Mouse (Mus musculus): ENCODE results near the gene Mettl23. TPM values are rescaled to one million over a fixed set of nuclear protein-coding genes. Genes with fewer than 3 reads are reported as not detected.
A peak's percentile ranks its signal among the peaks of the same experiment; 100 is the strongest.

Mettl23 gene
- total and polyA plus RNA-seq, 2 experiments from 2014 or later = 32.2 to 47.4 TPM

GRCm38 (mm10) chr11:116810983-116811901 lies 31.8 kb upstream of the Mettl23 start:
- Histone ChIP-seq H3K36me3 (ENCODE audit: insufficient read depth, low read length) (no peaks in the 10 kb centered on the region), H3K27me3 (ENCODE audit: insufficient read depth, low read length) (no peaks in the 10 kb centered on the region), H3K4me2 (ENCODE audit: low read depth, low read length, poor library complexity, severe bottlenecking) (peak overlapping the region; percentile 50), H3K9ac (replicated peaks; ENCODE audit: low read length, poor library complexity, severe bottlenecking) (peak overlapping the region; percentile 54), H3K27ac (ENCODE audit: low read depth, low read length) (peak overlapping the region; percentile 96), H3K4me1 (ENCODE audit: insufficient read depth, low read length) (peaks cover 22% of the 10 kb centered on the region), H3K9me3 (ENCODE audit: low read length) (no peaks in the 10 kb centered on the region), H3K4me3 (ENCODE audit: low read depth, low read length) (peak overlapping the region; percentile 20; the same call in 1 of the 2 replicates)
- DNase-seq (ENCODE audit: low spot score) = peak; percentile 96
- TF ChIP-seq CTCF (IDR thresholded peaks at IDR 0.05) = peak; percentile 53
- peak; percentile 93 for ATAC-seq (ENCODE audit: low FRiP score)
- 4% methylated on average over 26 of the region's 32 CpGs for WGBS

- peak; percentile 79 for DNase-seq (ENCODE audit: low spot score)
- Histone ChIP-seq H3K4me2 (ENCODE audit: low read depth, low read length, poor library complexity, severe bottlenecking) (no peak overlapping the region), H3K9ac (replicated peaks; ENCODE audit: low read length, poor library complexity, severe bottlenecking) (0 out of 2 replicates have a peak overlapping the region, but pooled peaks have one; percentile 24)
Measured at GRCm38 (mm10) chr11:116812793-116813529, 30.1 kb upstream of the Mettl23 start.

DNA sequence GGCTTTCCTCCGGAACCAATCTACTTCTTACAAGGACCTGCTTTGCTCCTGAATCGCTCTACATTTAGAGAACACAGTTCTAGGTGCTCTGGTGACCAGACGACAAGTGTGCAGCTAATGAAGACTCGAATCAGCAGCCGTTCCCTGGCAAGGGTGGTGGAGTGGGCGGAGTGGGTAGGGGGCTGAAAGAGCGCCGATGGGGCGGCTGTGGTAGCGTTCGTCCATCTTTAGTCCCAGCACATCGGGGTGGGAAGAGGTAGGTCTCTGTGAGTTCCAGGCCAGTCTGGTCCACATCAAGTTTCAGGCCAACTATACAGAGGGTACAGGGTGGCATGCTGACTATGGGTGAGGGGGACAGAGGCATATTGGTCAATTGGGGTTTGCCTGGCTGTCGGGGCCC lies 29.5 kb upstream of the Mettl23 start:
- Histone ChIP-seq H3K4me3 (ENCODE audit: low read depth, low read length) (no peak overlapping the region), H3K4me2 (ENCODE audit: low read depth, low read length, poor library complexity, severe bottlenecking) (no peak overlapping the region), H3K36me3 (ENCODE audit: insufficient read depth, low read length) (no peaks in the 10 kb centered on the region), H3K4me1 (ENCODE audit: insufficient read depth, low read length) (peaks cover 22% of the 10 kb centered on the region), H3K27ac (ENCODE audit: low read depth, low read length) (peak overlapping the region; percentile 77; the same call in 1 of the 2 replicates), H3K9me3 (ENCODE audit: low read length) (no peaks in the 10 kb centered on the region), H3K9ac (replicated peaks; ENCODE audit: low read length, poor library complexity, severe bottlenecking) (no peak overlapping the region), H3K27me3 (ENCODE audit: insufficient read depth, low read length) (no peaks in the 10 kb centered on the region)
- WGBS = 57% methylated on average over 13 of the region's 13 CpGs
- no peak for TF ChIP-seq CTCF (IDR thresholded peaks at IDR 0.05)
- DNase-seq (ENCODE audit: low spot score) = no peak
- ATAC-seq (ENCODE audit: low FRiP score) = no peak

More at GRCm38 (mm10) chr11:116812793-116813529, 30.1 kb upstream of the Mettl23 start:
- Histone ChIP-seq H3K4me3 (ENCODE audit: low read depth, low read length) (no peak overlapping the region), H3K27me3 (ENCODE audit: insufficient read depth, low read length) (no peaks in the 10 kb centered on the region), H3K9me3 (ENCODE audit: low read length) (no peaks in the 10 kb centered on the region), H3K27ac (ENCODE audit: low read depth, low read length) (peak overlapping the region; percentile 77), H3K4me1 (ENCODE audit: insufficient read depth, low read length) (peaks cover 22% of the 10 kb centered on the region), H3K36me3 (ENCODE audit: insufficient read depth, low read length) (no peaks in the 10 kb centered on the region)
- ATAC-seq (ENCODE audit: low FRiP score) = no peak
- TF ChIP-seq CTCF (IDR thresholded peaks at IDR 0.05) = peak; percentile 36; the same call in 1 of the 2 replicates
- 32% methylated on average over 21 of the region's 21 CpGs for WGBS

- TF ChIP-seq CTCF (IDR thresholded peaks at IDR 0.05) = peak; percentile 14
- no peaks in the 10 kb centered on the region for H3K9me3 ChIP-seq (ENCODE audit: low read length)
- H3K9ac ChIP-seq (replicated peaks; ENCODE audit: low read length, poor library complexity, severe bottlenecking) = no peak overlapping the region
- no peak overlapping the region for H3K4me2 ChIP-seq (ENCODE audit: low read depth, low read length, poor library complexity, severe bottlenecking)
- ATAC-seq (ENCODE audit: low FRiP score) = no peak
- H3K27ac ChIP-seq (ENCODE audit: low read depth, low read length) = peak overlapping the region; percentile 77
- H3K27me3 ChIP-seq (ENCODE audit: insufficient read depth, low read length) = no peaks in the 10 kb centered on the region
- H3K36me3 ChIP-seq (ENCODE audit: insufficient read depth, low read length) = no peaks in the 10 kb centered on the region
- WGBS = 6% methylated on average over 20 of the region's 20 CpGs
- DNase-seq (ENCODE audit: low spot score) = peak; percentile 83
- H3K4me3 ChIP-seq (ENCODE audit: low read depth, low read length) = no peak overlapping the region
- H3K4me1 ChIP-seq (ENCODE audit: insufficient read depth, low read length) = peaks cover 22% of the 10 kb centered on the region
Measured at GRCm38 (mm10) chr11:116814076-116814883, 28.8 kb upstream of the Mettl23 start.

- TF ChIP-seq CTCF (IDR thresholded peaks at IDR 0.05) = no peak
- no peak overlapping the region for H3K4me2 ChIP-seq (ENCODE audit: low read depth, low read length, poor library complexity, severe bottlenecking)
- 18% methylated on average over 7 of the region's 7 CpGs for WGBS
- no peaks in the 10 kb centered on the region for H3K9me3 ChIP-seq (ENCODE audit: low read length)
- peak overlapping the region; percentile 52 for H3K27ac ChIP-seq (ENCODE audit: low read depth, low read length)
- H3K4me1 ChIP-seq (ENCODE audit: insufficient read depth, low read length) = peaks cover 22% of the 10 kb centered on the region
- ATAC-seq (ENCODE audit: low FRiP score) (no peak), DNase-seq (ENCODE audit: low spot score) (no peak)
- no peaks in the 10 kb centered on the region for H3K27me3 ChIP-seq (ENCODE audit: insufficient read depth, low read length)
- no peak overlapping the region for H3K4me3 ChIP-seq (ENCODE audit: low read depth, low read length)
- no peaks in the 10 kb centered on the region for H3K36me3 ChIP-seq (ENCODE audit: insufficient read depth, low read length)
- H3K9ac ChIP-seq (replicated peaks; ENCODE audit: low read length, poor library complexity, severe bottlenecking) = no peak overlapping the region
Measured at GRCm38 (mm10) chr11:116814884-116815415, 28.1 kb upstream of the Mettl23 start.

All from midbrain, postnatal 0 days (tissue).